Mouse (Mus musculus) heart, postnatal 0 days (tissue): Measurements from ENCODE around the gene Mbd4.
A peak's percentile ranks its signal among the peaks of the same experiment; 100 is the strongest.

Source experiments
- CTCF ChIP-seq: IDR thresholded peaks from 2 replicates; pipeline ENCODE4 v1.5.1; 2016; ENCODE audit warnings: antibody characterized with exemption, control low read depth, low read depth
- EP300 ChIP-seq: IDR thresholded peaks from 2 replicates; pipeline ENCODE4 v1.6.1; 2016; ENCODE audit warnings: antibody characterized with exemption, low read depth

GRCm38 (mm10) chr6:115852446-115853090 lies 603 bp downstream of the Mbd4 start:
- no peak for TF ChIP-seq CTCF
- 0 out of 2 replicates have a peak, but pooled peaks have one; percentile 55 for TF ChIP-seq EP300
